8 mouse cellular contexts compared by ENCODE assay signal in genomic region chr17:42875571-42876000, GRCm38 (mm10). TPM values are rescaled to one million over a fixed set of nuclear protein-coding genes. Genes with fewer than 3 reads are reported as not detected.
A peak's percentile ranks its signal among the peaks of the same experiment; 100 is the strongest.
DNase-seq lines count a peak whose midpoint lies in the region; ATAC-seq and TF ChIP-seq lines count a peak whose summit lies in the region.

No protein-coding gene starts in this region.

- H3K79me2 ChIP-seq in C2C12 (ENCODE audit: control insufficient read depth, insufficient read depth), result peaks cover 44% of the 10 kb centered on the region

- H3K36me3 ChIP-seq in C2C12 (ENCODE audit: control insufficient read depth, insufficient read depth), result no peaks in the 10 kb centered on the region
- no peaks in the 10 kb centered on the region for H3K36me3 ChIP-seq in embryonic facial prominence, embryonic 13.5 days
- H3K36me3 ChIP-seq in heart, embryonic 12.5 days, result no peaks in the 10 kb centered on the region
- no peaks in the 10 kb centered on the region for H3K36me3 ChIP-seq in kidney, embryonic 14.5 days (ENCODE audit: control insufficient read depth, insufficient read depth, low read length)

- H3K4me1 ChIP-seq in embryonic facial prominence, embryonic 13.5 days, result peaks cover 9% of the 10 kb centered on the region
- peaks cover 22% of the 10 kb centered on the region for H3K4me1 ChIP-seq in heart, embryonic 12.5 days (replicated peaks)
- peaks cover 7% of the 10 kb centered on the region; the same call in 1 of the 2 replicates for H3K4me1 ChIP-seq in kidney, embryonic 14.5 days (ENCODE audit: control insufficient read depth, insufficient read depth, low read length)
- H3K4me1 ChIP-seq in lung, adult 2 months (ENCODE audit: control insufficient read depth, insufficient read depth, low read length), result peaks cover 4% of the 10 kb centered on the region

- TF ChIP-seq POLR2A in lung, adult 2 months (IDR thresholded peaks at IDR 0.05; ENCODE audit: borderline replicate concordance, extremely low read depth, low read depth, low read length), result no peak

- peak overlapping the region; percentile 98 for H3K9ac ChIP-seq in embryonic facial prominence, embryonic 13.5 days
- peak overlapping the region; percentile 96 for H3K9ac ChIP-seq in heart, embryonic 12.5 days
- H3K9ac ChIP-seq in kidney, embryonic 14.5 days (ENCODE audit: low read depth, low read length), result peak overlapping the region; percentile 97

- TF ChIP-seq CTCF in C2C12 (IDR thresholded peaks at IDR 0.05; ENCODE audit: control insufficient read depth, insufficient read depth, insufficient read length), result no peak
- no peak for TF ChIP-seq CTCF in lung, adult 2 months (IDR thresholded peaks at IDR 0.05; ENCODE audit: insufficient read depth, low read length)

- H3K4me2 ChIP-seq in embryonic facial prominence, embryonic 13.5 days, result peak overlapping the region; percentile 70
- peak overlapping the region; percentile 77 for H3K4me2 ChIP-seq in heart, embryonic 12.5 days
- peak overlapping the region; percentile 68 for H3K4me2 ChIP-seq in kidney, embryonic 14.5 days (replicated peaks; ENCODE audit: low read depth, low read length)

- ATAC-seq in embryonic facial prominence, embryonic 13.5 days (ENCODE audit: insufficient number of reproducible peaks, insufficient read depth, low FRiP score, low TSS enrichment, low read depth), result no peak
- no peak for ATAC-seq in heart, embryonic 12.5 days (ENCODE audit: insufficient number of reproducible peaks, low FRiP score)
- ATAC-seq in kidney, embryonic 14.5 days (ENCODE audit: low FRiP score, low TSS enrichment), result no peak

- H3K4me3 ChIP-seq in C2C12 (ENCODE audit: insufficient read depth, poor library complexity, severe bottlenecking), result peak overlapping the region; percentile 75
- peak overlapping the region; percentile 90 for H3K4me3 ChIP-seq in embryonic facial prominence, embryonic 13.5 days
- H3K4me3 ChIP-seq in heart, embryonic 12.5 days, result peak overlapping the region; percentile 95
- peak overlapping the region; percentile 76 for H3K4me3 ChIP-seq in kidney, embryonic 14.5 days (ENCODE audit: low read length)
- H3K4me3 ChIP-seq in lung, adult 2 months (replicated peaks; ENCODE audit: extremely low read depth, low read depth, low read length), result peak overlapping the region; percentile 90

- no peaks in the 10 kb centered on the region for H3K9me3 ChIP-seq in embryonic facial prominence, embryonic 13.5 days
- H3K9me3 ChIP-seq in heart, embryonic 12.5 days (replicated peaks), result no peaks in the 10 kb centered on the region
- no peaks in the 10 kb centered on the region for H3K9me3 ChIP-seq in kidney, embryonic 14.5 days (ENCODE audit: control insufficient read depth, low read length)

- peaks cover 40% of the 10 kb centered on the region for H3K79me3 ChIP-seq in C2C12 (ENCODE audit: low read depth)

- H3K27ac ChIP-seq in embryonic facial prominence, embryonic 13.5 days, result peak overlapping the region; percentile 97
- peak overlapping the region; percentile 97 for H3K27ac ChIP-seq in heart, embryonic 12.5 days (ENCODE audit: poor library complexity, severe bottlenecking)
- H3K27ac ChIP-seq in kidney, embryonic 14.5 days (ENCODE audit: low read depth, low read length), result peak overlapping the region; percentile 95

- DNase-seq in adrenal gland, adult (ENCODE audit: inconsistent age in 2 of 2, low spot score in 1 of 2), result peak; percentile 39 to 86
- peak; percentile 62 for DNase-seq in lung, adult 2 months
- peak; percentile 62 for DNase-seq in retina, embryonic 14.5 days (ENCODE audit: low spot score)
- DNase-seq in urinary bladder, postnatal 25 days (ENCODE audit: low spot score), result peak; percentile 40

- WGBS in embryonic facial prominence, embryonic 13.5 days, result under 1% methylated on average over 17 of the region's 17 CpGs
- under 1% methylated on average over 17 of the region's 17 CpGs for WGBS in heart, embryonic 12.5 days
- under 1% methylated on average over 17 of the region's 17 CpGs for WGBS in kidney, embryonic 14.5 days
- under 1% methylated on average over 17 of the region's 17 CpGs for WGBS in lung, adult 2 months

- no peaks in the 10 kb centered on the region for H3K27me3 ChIP-seq in C2C12 (ENCODE audit: control insufficient read depth, insufficient read depth, insufficient read length)
- H3K27me3 ChIP-seq in embryonic facial prominence, embryonic 13.5 days, result no peaks in the 10 kb centered on the region
- no peaks in the 10 kb centered on the region for H3K27me3 ChIP-seq in heart, embryonic 12.5 days (replicated peaks)
- no peaks in the 10 kb centered on the region for H3K27me3 ChIP-seq in kidney, embryonic 14.5 days (ENCODE audit: control insufficient read depth, insufficient read depth, low read length)

- peak overlapping the region; percentile 93 for H3ac ChIP-seq in C2C12 (ENCODE audit: control insufficient read depth, insufficient read length, low read depth)

TF ChIP-seq in C2C12, 6 proteins besides CTCF, POLR2A, EP300 and RAD21:
- no peak for TF ChIP-seq USF1 (IDR thresholded peaks at IDR 0.05; ENCODE audit: low read depth)

RNA-seq across cellular contexts. Expression of gene Cd2ap, which starts 0.9 kb away (rescaled TPM):
- 3.6 TPM for polyA plus RNA-seq in C2C12 (2012; fragmentation: generic; extraction: Trizol)
- polyA plus RNA-seq in embryonic facial prominence, embryonic 13.5 days (2015; fragmentation: Nextera tagmentation; extraction: Ambion mirVana), result 22.3 and 22.6 TPM in 2 replicates
- polyA plus RNA-seq in heart, embryonic 12.5 days (2016; fragmentation: Nextera tagmentation; extraction: Ambion mirVana), result 20.2 and 21.8 TPM in 2 replicates
- 39.5 and 60.5 TPM in 2 replicates for polyA plus RNA-seq in kidney, embryonic 14.5 days (2014; fragmentation: Nextera tagmentation; extraction: Ambion mirVana)
- 13.9 and 14.6 TPM in 2 replicates for polyA plus RNA-seq in lung, adult 2 months (2012; rRNA removed)
